Mouse (Mus musculus): ENCODE measurements at regions not wholly inside any gene's neighbourhood (a gene's known extent, or its start where the extent isn't known, plus 50 kb on each side); places are given as distances from the start of the nearest gene placed in this dataset.

GRCm38 (mm10) chr9:111876846-111877245, 186.7 kb upstream of the Stac start:
- H3K4me1 ChIP-seq (ENCODE audit: control insufficient read depth in 2 of 2, insufficient read depth in 2 of 2, low read length in 2 of 2) = no peaks in the 10 kb centered on the region
- H3K36me3 ChIP-seq (ENCODE audit: control insufficient read depth, insufficient read depth, low read length) = no peaks in the 10 kb centered on the region
- H3K4me3 ChIP-seq (ENCODE audit: control insufficient read depth in 1 of 2, insufficient read depth in 1 of 2, low read depth in 1 of 2, low read length in 2 of 2) = no peak overlapping the region
- no peaks in the 10 kb centered on the region for H3K9me3 ChIP-seq (ENCODE audit: control insufficient read depth, low read length)
- no peak for ATAC-seq (ENCODE audit: insufficient number of reproducible peaks, insufficient read depth, low FRiP score, low read depth)
- H3K27me3 ChIP-seq (ENCODE audit: control insufficient read depth, insufficient read depth, low read length) = no peaks in the 10 kb centered on the region
- no peak overlapping the region for H3K4me2 ChIP-seq (ENCODE audit: low read length)
- 86% methylated on average over 5 of the region's 5 CpGs for WGBS
- H3K27ac ChIP-seq (replicated peaks in 1 of 2; ENCODE audit: control insufficient read depth in 1 of 2, insufficient read depth in 1 of 2, low read depth in 2 of 2, low read length in 2 of 2) = no peak overlapping the region
- H3K9ac ChIP-seq (ENCODE audit: low read length) = no peak overlapping the region

- Histone ChIP-seq H3K4me3 (ENCODE audit: control insufficient read depth in 1 of 2, insufficient read depth in 1 of 2, low read depth in 1 of 2, low read length in 2 of 2) (no peak overlapping the region), H3K27ac (replicated peaks in 1 of 2; ENCODE audit: control insufficient read depth in 1 of 2, insufficient read depth in 1 of 2, low read depth in 2 of 2, low read length in 2 of 2) (no peak overlapping the region), H3K4me1 (ENCODE audit: control insufficient read depth in 2 of 2, insufficient read depth in 2 of 2, low read length in 2 of 2) (no peaks in the 10 kb centered on the region), H3K27me3 (ENCODE audit: control insufficient read depth, insufficient read depth, low read length) (no peaks in the 10 kb centered on the region), H3K9ac (ENCODE audit: low read length) (no peak overlapping the region), H3K36me3 (ENCODE audit: control insufficient read depth, insufficient read depth, low read length) (no peaks in the 10 kb centered on the region), H3K9me3 (ENCODE audit: control insufficient read depth, low read length) (no peaks in the 10 kb centered on the region), H3K4me2 (ENCODE audit: low read length) (no peak overlapping the region)
- 80% methylated on average over 7 of the region's 7 CpGs for WGBS
- no peak for ATAC-seq (ENCODE audit: insufficient number of reproducible peaks, insufficient read depth, low FRiP score, low read depth)
Observed at GRCm38 (mm10) chr9:111870466-111870865, 180.3 kb upstream of the Stac start.

GRCm38 (mm10) chr9:111869801-111870382, 179.7 kb upstream of the Stac start:
- H3K4me3 ChIP-seq (ENCODE audit: control insufficient read depth in 1 of 2, insufficient read depth in 1 of 2, low read depth in 1 of 2, low read length in 2 of 2) = no peak overlapping the region
- H3K4me1 ChIP-seq (ENCODE audit: control insufficient read depth in 2 of 2, insufficient read depth in 2 of 2, low read length in 2 of 2) = no peaks in the 10 kb centered on the region
- ATAC-seq (ENCODE audit: insufficient number of reproducible peaks, insufficient read depth, low FRiP score, low read depth) = no peak
- H3K4me2 ChIP-seq (ENCODE audit: low read length) = no peak overlapping the region
- no peak overlapping the region for H3K9ac ChIP-seq (ENCODE audit: low read length)
- no peaks in the 10 kb centered on the region for H3K27me3 ChIP-seq (ENCODE audit: control insufficient read depth, insufficient read depth, low read length)
- 68% methylated on average over 4 of the region's 4 CpGs for WGBS
- no peak overlapping the region for H3K27ac ChIP-seq (replicated peaks in 1 of 2; ENCODE audit: control insufficient read depth in 1 of 2, insufficient read depth in 1 of 2, low read depth in 2 of 2, low read length in 2 of 2)
- H3K9me3 ChIP-seq (ENCODE audit: control insufficient read depth, low read length) = no peaks in the 10 kb centered on the region
- H3K36me3 ChIP-seq (ENCODE audit: control insufficient read depth, insufficient read depth, low read length) = no peaks in the 10 kb centered on the region

GRCm38 (mm10) chr9:111858051-111858450, 167.9 kb upstream of the Stac start:
- no peaks in the 10 kb centered on the region for H3K36me3 ChIP-seq (ENCODE audit: control insufficient read depth, insufficient read depth, low read length)
- no peaks in the 10 kb centered on the region for H3K9me3 ChIP-seq (ENCODE audit: control insufficient read depth, low read length)
- 53% methylated on average over 2 of the region's 2 CpGs for WGBS
- H3K4me2 ChIP-seq (ENCODE audit: low read length) = no peak overlapping the region
- H3K4me1 ChIP-seq (ENCODE audit: control insufficient read depth in 2 of 2, insufficient read depth in 2 of 2, low read length in 2 of 2) = no peaks in the 10 kb centered on the region
- no peak overlapping the region for H3K9ac ChIP-seq (ENCODE audit: low read length)
- H3K27me3 ChIP-seq (ENCODE audit: control insufficient read depth, insufficient read depth, low read length) = no peaks in the 10 kb centered on the region
- no peak overlapping the region for H3K27ac ChIP-seq (replicated peaks in 1 of 2; ENCODE audit: control insufficient read depth in 1 of 2, insufficient read depth in 1 of 2, low read depth in 2 of 2, low read length in 2 of 2)
- H3K4me3 ChIP-seq (ENCODE audit: control insufficient read depth in 1 of 2, insufficient read depth in 1 of 2, low read depth in 1 of 2, low read length in 2 of 2) = no peak overlapping the region
- no peak for ATAC-seq (ENCODE audit: insufficient number of reproducible peaks, insufficient read depth, low FRiP score, low read depth)

GRCm38 (mm10) chr9:111854976-111855375, 164.8 kb upstream of the Stac start:
- H3K27me3 ChIP-seq (ENCODE audit: control insufficient read depth, insufficient read depth, low read length) = no peaks in the 10 kb centered on the region
- ATAC-seq (ENCODE audit: insufficient number of reproducible peaks, insufficient read depth, low FRiP score, low read depth) = no peak
- no peak overlapping the region for H3K27ac ChIP-seq (replicated peaks in 1 of 2; ENCODE audit: control insufficient read depth in 1 of 2, insufficient read depth in 1 of 2, low read depth in 2 of 2, low read length in 2 of 2)
- no peaks in the 10 kb centered on the region for H3K9me3 ChIP-seq (ENCODE audit: control insufficient read depth, low read length)
- H3K4me2 ChIP-seq (ENCODE audit: low read length) = no peak overlapping the region
- no peaks in the 10 kb centered on the region for H3K36me3 ChIP-seq (ENCODE audit: control insufficient read depth, insufficient read depth, low read length)
- H3K9ac ChIP-seq (ENCODE audit: low read length) = no peak overlapping the region
- no peak overlapping the region for H3K4me3 ChIP-seq (ENCODE audit: control insufficient read depth in 1 of 2, insufficient read depth in 1 of 2, low read depth in 1 of 2, low read length in 2 of 2)
- 80% methylated on average over 7 of the region's 7 CpGs for WGBS
- H3K4me1 ChIP-seq (ENCODE audit: control insufficient read depth in 2 of 2, insufficient read depth in 2 of 2, low read length in 2 of 2) = no peaks in the 10 kb centered on the region

GRCm38 (mm10) chr9:111846366-111846765, 156.2 kb upstream of the Stac start:
- Histone ChIP-seq H3K9me3 (ENCODE audit: control insufficient read depth, low read length) (no peaks in the 10 kb centered on the region), H3K27ac (replicated peaks in 1 of 2; ENCODE audit: control insufficient read depth in 1 of 2, insufficient read depth in 1 of 2, low read depth in 2 of 2, low read length in 2 of 2) (no peak overlapping the region), H3K36me3 (ENCODE audit: control insufficient read depth, insufficient read depth, low read length) (no peaks in the 10 kb centered on the region), H3K4me2 (ENCODE audit: low read length) (no peak overlapping the region), H3K27me3 (ENCODE audit: control insufficient read depth, insufficient read depth, low read length) (no peaks in the 10 kb centered on the region), H3K9ac (ENCODE audit: low read length) (no peak overlapping the region), H3K4me1 (ENCODE audit: control insufficient read depth in 2 of 2, insufficient read depth in 2 of 2, low read length in 2 of 2) (no peaks in the 10 kb centered on the region), H3K4me3 (ENCODE audit: control insufficient read depth in 1 of 2, insufficient read depth in 1 of 2, low read depth in 1 of 2, low read length in 2 of 2) (no peak overlapping the region)
- WGBS = 86% methylated on average over 10 of the region's 10 CpGs
- ATAC-seq (ENCODE audit: insufficient number of reproducible peaks, insufficient read depth, low FRiP score, low read depth) = no peak

- no peaks in the 10 kb centered on the region for H3K36me3 ChIP-seq (ENCODE audit: control insufficient read depth, insufficient read depth, low read length)
- H3K4me2 ChIP-seq (ENCODE audit: low read length) = no peak overlapping the region
- H3K27me3 ChIP-seq (ENCODE audit: control insufficient read depth, insufficient read depth, low read length) = no peaks in the 10 kb centered on the region
- ATAC-seq (ENCODE audit: insufficient number of reproducible peaks, insufficient read depth, low FRiP score, low read depth) = no peak
- H3K4me3 ChIP-seq (ENCODE audit: control insufficient read depth in 1 of 2, insufficient read depth in 1 of 2, low read depth in 1 of 2, low read length in 2 of 2) = no peak overlapping the region
- no peak overlapping the region for H3K9ac ChIP-seq (ENCODE audit: low read length)
- WGBS = 79% methylated on average over 6 of the region's 6 CpGs
- no peaks in the 10 kb centered on the region for H3K4me1 ChIP-seq (ENCODE audit: control insufficient read depth in 2 of 2, insufficient read depth in 2 of 2, low read length in 2 of 2)
- H3K9me3 ChIP-seq (ENCODE audit: control insufficient read depth, low read length) = no peaks in the 10 kb centered on the region
- H3K27ac ChIP-seq (replicated peaks in 1 of 2; ENCODE audit: control insufficient read depth in 1 of 2, insufficient read depth in 1 of 2, low read depth in 2 of 2, low read length in 2 of 2) = no peak overlapping the region
Observed at GRCm38 (mm10) chr9:111841151-111841550, 151.0 kb upstream of the Stac start.

- Histone ChIP-seq H3K27me3 (ENCODE audit: control insufficient read depth, insufficient read depth, low read length) (no peaks in the 10 kb centered on the region), H3K36me3 (ENCODE audit: control insufficient read depth, insufficient read depth, low read length) (no peaks in the 10 kb centered on the region), H3K4me1 (ENCODE audit: control insufficient read depth in 2 of 2, insufficient read depth in 2 of 2, low read length in 2 of 2) (no peaks in the 10 kb centered on the region), H3K4me3 (ENCODE audit: control insufficient read depth in 1 of 2, insufficient read depth in 1 of 2, low read depth in 1 of 2, low read length in 2 of 2) (no peak overlapping the region), H3K4me2 (ENCODE audit: low read length) (no peak overlapping the region), H3K9me3 (ENCODE audit: control insufficient read depth, low read length) (no peaks in the 10 kb centered on the region), H3K27ac (replicated peaks in 1 of 2; ENCODE audit: control insufficient read depth in 1 of 2, insufficient read depth in 1 of 2, low read depth in 2 of 2, low read length in 2 of 2) (no peak overlapping the region), H3K9ac (ENCODE audit: low read length) (no peak overlapping the region)
- 64% methylated on average over 7 of the region's 7 CpGs for WGBS
- no peak for ATAC-seq (ENCODE audit: insufficient number of reproducible peaks, insufficient read depth, low FRiP score, low read depth)
Observed at GRCm38 (mm10) chr9:111838069-111838820, 148.1 kb upstream of the Stac start.

Data from heart, embryonic 14.5 days (tissue).